20 mouse cellular contexts compared by ENCODE assay signal in genomic region chr14:60773476-60773875, GRCm38 (mm10). TPM values are rescaled to one million over a fixed set of nuclear protein-coding genes. Genes with fewer than 3 reads are reported as not detected.
DNase-seq lines count a peak whose midpoint lies in the region; ATAC-seq and TF ChIP-seq lines count a peak whose summit lies in the region.
"Had no signal": no experiment of that assay in that cellular context is flagged by ENCODE, and none has a peak within 500 bp of the region (broad histone marks: within the 10 kb centered on the region; RNA-seq: fewer than 3 reads in every experiment).

No protein-coding gene starts in this region.

- no peak for TF ChIP-seq POLR2A in bone marrow macrophage, adult 2 months (IDR thresholded peaks at IDR 0.05; ENCODE audit: borderline replicate concordance, low read depth, low read length)

- no peak overlapping the region for H3K4me2 ChIP-seq in liver, embryonic 14.5 days (ENCODE audit: low read depth)
- H3K4me2 ChIP-seq in liver, embryonic 11.5 days, result no peak overlapping the region
- H3K4me2 ChIP-seq: embryonic facial prominence, embryonic 13.5 days; neural tube, embryonic 15.5 days had no signal

- intact Hi-C loops in gastrocnemius, adult 2 months (cut with DNase I), result no loop called here
- intact Hi-C loops in gastrocnemius, postnatal 36 days (cut with DNase I), result loop anchor here (5.0 kb wide), 1 partner anchor 246 kb away; no protein-coding TSS in a partner anchor

- no peak overlapping the region for H3K4me3 ChIP-seq in gastrocnemius, adult 2 months
- H3K4me3 ChIP-seq in liver, embryonic 14.5 days (ENCODE audit: insufficient read depth in 1 of 2, low read depth in 2 of 2, low read length in 2 of 2), result no peak overlapping the region
- no peak overlapping the region for H3K4me3 ChIP-seq in liver, embryonic 11.5 days (ENCODE audit: low read depth, low read length)
- H3K4me3 ChIP-seq in bone marrow macrophage, adult 2 months (ENCODE audit: insufficient read depth, low read length), result no peak overlapping the region
- H3K4me3 ChIP-seq: embryonic facial prominence, embryonic 13.5 days; forebrain, embryonic 10.5 days; neural tube, embryonic 15.5 days had no signal

- no peaks in the 10 kb centered on the region for H3K27me3 ChIP-seq in liver, embryonic 14.5 days (ENCODE audit: control insufficient read depth, insufficient read depth, low read length)
- H3K27me3 ChIP-seq in liver, embryonic 11.5 days (replicated peaks; ENCODE audit: control insufficient read depth, insufficient read depth, low read length), result no peaks in the 10 kb centered on the region
- H3K27me3 ChIP-seq: embryonic facial prominence, embryonic 13.5 days; neural tube, embryonic 15.5 days had no signal

- DNase-seq in gastrocnemius, adult 2 months, result no peak
- no peak for DNase-seq in gastrocnemius, postnatal 36 days
- DNase-seq in liver, embryonic 14.5 days (ENCODE audit: low read depth in 3 of 3, low spot score in 3 of 3), result no peak
- no peak for DNase-seq in liver, embryonic 11.5 days (ENCODE audit: low spot score)
- peak; percentile 41 for DNase-seq in A20 (ENCODE audit: low read depth, low spot score)
- DNase-seq in cerebellum, adult 18-20 months, result no peak
- DNase-seq in Muller cell, postnatal 12 days (ENCODE audit: inconsistent ontology term), result no peak
- DNase-seq: adrenal gland, postnatal 25 days; cerebellum, adult 11 months; heart, adult 18-20 months; kidney, postnatal 10 days; right cerebral cortex, adult 18-20 months; thymus, adult 18-20 months had no signal

- H3K4me1 ChIP-seq in liver, embryonic 14.5 days (replicated peaks; ENCODE audit: control insufficient read depth in 2 of 2, insufficient read depth in 2 of 2, low read length in 1 of 2), result peaks cover 0 to 7% of the 10 kb centered on the region in 2 experiments; a peak in 2 of 4 replicates
- H3K4me1 ChIP-seq in liver, embryonic 11.5 days (replicated peaks; ENCODE audit: control insufficient read depth, insufficient read depth, low read length), result no peaks in the 10 kb centered on the region
- peaks cover 22% of the 10 kb centered on the region for H3K4me1 ChIP-seq in bone marrow macrophage, adult 2 months (ENCODE audit: control insufficient read depth, insufficient read depth, low read length)
- H3K4me1 ChIP-seq: embryonic facial prominence, embryonic 13.5 days; neural tube, embryonic 15.5 days had no signal

- H3K27ac ChIP-seq in gastrocnemius, adult 2 months, result no peak overlapping the region
- no peak overlapping the region for H3K27ac ChIP-seq in liver, embryonic 14.5 days
- H3K27ac ChIP-seq in liver, embryonic 11.5 days (ENCODE audit: low read depth, low read length), result no peak overlapping the region
- no peak overlapping the region for H3K27ac ChIP-seq in bone marrow macrophage, adult 2 months (ENCODE audit: insufficient read depth, low read depth, low read length)
- H3K27ac ChIP-seq: embryonic facial prominence, embryonic 13.5 days; forebrain, embryonic 10.5 days; neural tube, embryonic 15.5 days had no signal

- no peak for TF ChIP-seq EP300 in liver, embryonic 14.5 days (IDR thresholded peaks at IDR 0.05; ENCODE audit: low read depth)

- no peaks in the 10 kb centered on the region for H3K36me3 ChIP-seq in liver, embryonic 14.5 days (replicated peaks; ENCODE audit: control insufficient read depth, insufficient read depth, low read depth)
- no peaks in the 10 kb centered on the region for H3K36me3 ChIP-seq in liver, embryonic 11.5 days (ENCODE audit: control insufficient read depth, insufficient read depth, low read length)
- H3K36me3 ChIP-seq: embryonic facial prominence, embryonic 13.5 days; forebrain, embryonic 10.5 days; neural tube, embryonic 15.5 days had no signal

- H3K9ac ChIP-seq in liver, embryonic 14.5 days (replicated peaks), result no peak overlapping the region
- H3K9ac ChIP-seq in liver, embryonic 11.5 days (ENCODE audit: low read depth, low read length), result no peak overlapping the region
- H3K9ac ChIP-seq: embryonic facial prominence, embryonic 13.5 days; neural tube, embryonic 15.5 days had no signal

- WGBS in liver, embryonic 14.5 days (ENCODE audit: insufficient replicate concordance), result 70% methylated on average over 2 of the region's 2 CpGs
- WGBS in liver, embryonic 11.5 days, result 73% methylated on average over 2 of the region's 2 CpGs

- ATAC-seq in liver, embryonic 14.5 days (ENCODE audit: insufficient read depth), result no peak
- ATAC-seq in liver, embryonic 11.5 days (replicated peaks; ENCODE audit: low FRiP score), result no peak

- peak; percentile 24 for TF ChIP-seq CTCF in gastrocnemius, adult 2 months (IDR thresholded peaks at IDR 0.05)
- TF ChIP-seq CTCF in liver, embryonic 14.5 days (IDR thresholded peaks at IDR 0.05; ENCODE audit: low read depth), result peak; percentile 26; the same call in 1 of the 2 replicates
- TF ChIP-seq CTCF in bone marrow macrophage, adult 2 months (IDR thresholded peaks at IDR 0.05; ENCODE audit: low read depth, low read length), result peak; percentile 25; the same call in 1 of the 2 replicates

- H3K9me3 ChIP-seq in liver, embryonic 14.5 days (ENCODE audit: control insufficient read depth, low read length), result no peaks in the 10 kb centered on the region
- no peaks in the 10 kb centered on the region for H3K9me3 ChIP-seq in liver, embryonic 11.5 days (ENCODE audit: control insufficient read depth, low read length)
- H3K9me3 ChIP-seq: embryonic facial prominence, embryonic 13.5 days; forebrain, embryonic 10.5 days; neural tube, embryonic 15.5 days had no signal

RNA-seq across cellular contexts. Expression of gene C1qtnf9, which starts 5.5 kb away (rescaled TPM):
- total RNA-seq in gastrocnemius, adult 2 months (2021), result 10 to 100 TPM; 18.0 to 20.4 TPM
- 10 to 100 TPM; 19.4 to 25.8 TPM for total RNA-seq in gastrocnemius, postnatal 36 days (2021)
- 0.09 and 0.18 TPM in 2 replicates for polyA plus RNA-seq in liver, embryonic 14.5 days (2012; rRNA removed)
- polyA plus RNA-seq in liver, embryonic 14.5 days (2014; fragmentation: Nextera tagmentation; extraction: Ambion mirVana), result 0.09 TPM in 1 of 2 replicates, not detected in the other
- 0.09 and 0.19 TPM in 2 replicates for polyA plus RNA-seq in liver, embryonic 11.5 days (2014; fragmentation: Nextera tagmentation; extraction: Ambion mirVana)
- not detected in 2 replicates for polyA plus RNA-seq in bone marrow macrophage, adult 2 months (2012; ENCODE audit: insufficient read depth, insufficient read length, missing spikeins)
- total RNA-seq: common myeloid progenitor, adult 5-6 weeks; megakaryocyte progenitor cell, adult 5-6 weeks; monocyte, adult 5-6 weeks had no signal

RNA-seq across cellular contexts. Expression of gene Mipep, which starts 10.9 kb away (rescaled TPM):
- total RNA-seq in gastrocnemius, adult 2 months (2021), result 10 to 100 TPM; 32.7 to 38.3 TPM
- 10 to 100 TPM; 32.4 to 33.4 TPM for total RNA-seq in gastrocnemius, postnatal 36 days (2021)
- 6.3 and 7.5 TPM in 2 replicates for polyA plus RNA-seq in liver, embryonic 14.5 days (2012; rRNA removed)
- 12.6 and 14.2 TPM in 2 replicates for polyA plus RNA-seq in liver, embryonic 14.5 days (2014; fragmentation: Nextera tagmentation; extraction: Ambion mirVana)
- 27.8 TPM in 2 replicates for polyA plus RNA-seq in liver, embryonic 11.5 days (2014; fragmentation: Nextera tagmentation; extraction: Ambion mirVana)
- polyA plus RNA-seq in bone marrow macrophage, adult 2 months (2012; ENCODE audit: insufficient read depth, insufficient read length, missing spikeins), result 6.9 and 8.0 TPM in 2 replicates
